Comparison of ENCODE assay signal across 15 mouse cellular contexts in the genomic region with DNA sequence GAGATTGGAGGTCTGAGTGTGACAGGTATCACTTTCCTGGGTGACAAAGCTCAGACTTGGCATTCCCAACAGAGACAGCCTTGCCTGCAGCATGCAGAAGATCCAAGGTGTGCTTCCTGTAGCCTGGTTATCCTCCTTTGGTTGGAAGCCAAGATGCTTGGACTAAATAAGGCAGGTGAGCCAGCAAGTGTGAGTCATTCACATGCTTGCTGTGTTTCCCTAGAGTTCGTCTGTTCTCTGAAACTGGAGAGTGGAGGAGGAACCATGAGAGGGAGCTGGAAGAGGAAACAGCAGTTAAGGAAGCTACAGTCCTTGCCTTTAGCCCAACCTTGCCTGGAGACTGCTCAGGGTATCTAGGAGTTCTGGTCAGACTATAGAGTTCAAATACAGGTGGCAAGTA.
DNase-seq lines count a peak whose midpoint lies in the region; ATAC-seq and TF ChIP-seq lines count a peak whose summit lies in the region.
"Had no signal": no experiment of that assay in that cellular context is flagged by ENCODE, and none has a peak within 500 bp of the region (broad histone marks: within the 10 kb centered on the region; RNA-seq: fewer than 3 reads in every experiment).

No protein-coding gene starts in this region.

- H3K27ac ChIP-seq in kidney, adult 2 months (ENCODE audit: insufficient read depth, low read depth, low read length), result no peak overlapping the region
- H3K27ac ChIP-seq in midbrain, embryonic 15.5 days, result no peak overlapping the region
- H3K27ac ChIP-seq in kidney, embryonic 14.5 days (ENCODE audit: low read depth, low read length), result no peak overlapping the region
- H3K27ac ChIP-seq: gastrocnemius, adult 2 months had no signal

- WGBS in kidney, adult 2 months, result 15% methylated on average over 1 of the region's 1 CpGs
- 38% methylated on average over 1 of the region's 1 CpGs for WGBS in midbrain, embryonic 15.5 days
- WGBS in kidney, embryonic 14.5 days, result 9% methylated on average over 1 of the region's 1 CpGs

- H3K4me1 ChIP-seq in kidney, adult 2 months (ENCODE audit: control insufficient read depth, insufficient read depth, low read length), result no peaks in the 10 kb centered on the region
- H3K4me1 ChIP-seq in midbrain, embryonic 15.5 days, result peaks cover 19% of the 10 kb centered on the region
- H3K4me1 ChIP-seq in kidney, embryonic 14.5 days (ENCODE audit: control insufficient read depth, insufficient read depth, low read length), result no peaks in the 10 kb centered on the region

- ATAC-seq in midbrain, embryonic 15.5 days (replicated peaks), result no peak
- ATAC-seq in kidney, embryonic 14.5 days (ENCODE audit: low FRiP score, low TSS enrichment), result no peak
- ATAC-seq: inflammation-experienced regulatory T-cells, adult 6 months had no signal

- H3K36me3 ChIP-seq in kidney, adult 2 months (ENCODE audit: control insufficient read depth, insufficient read depth, low read length), result no peaks in the 10 kb centered on the region
- H3K36me3 ChIP-seq in midbrain, embryonic 15.5 days (replicated peaks), result no peaks in the 10 kb centered on the region
- no peaks in the 10 kb centered on the region for H3K36me3 ChIP-seq in kidney, embryonic 14.5 days (ENCODE audit: control insufficient read depth, insufficient read depth, low read length)
- H3K36me3 ChIP-seq: G1E had no signal

- no peak for TF ChIP-seq CTCF in kidney, adult 2 months (conservative IDR thresholded peaks at IDR 0.05; ENCODE audit: insufficient read depth, insufficient read length, low read depth, low read length)

- no peak overlapping the region for H3K4me3 ChIP-seq in kidney, adult 2 months (ENCODE audit: insufficient read depth, low read depth, low read length)
- H3K4me3 ChIP-seq in midbrain, embryonic 15.5 days, result no peak overlapping the region
- H3K4me3 ChIP-seq in kidney, embryonic 14.5 days (ENCODE audit: low read length), result no peak overlapping the region
- H3K4me3 ChIP-seq: erythroblast, embryonic 14.5 days; gastrocnemius, adult 2 months had no signal

- peak; percentile 6 for DNase-seq in kidney, adult 2 months
- no peak for DNase-seq in kidney, adult 18-20 months
- DNase-seq in right cerebral cortex, adult 2 months (ENCODE audit: low spot score in 2 of 2), result peak; percentile 63 to 67
- DNase-seq in right cerebral cortex, postnatal 14 days, result no peak
- DNase-seq in cerebellum, postnatal 14 days, result peak; percentile 53 to 79
- DNase-seq in right cerebral cortex, postnatal 36 days (ENCODE audit: low spot score in 2 of 2), result peak; percentile 43 to 47
- DNase-seq: gastrocnemius, adult 2 months; heart, postnatal 36 days; lung, embryonic 14.5 days had no signal

- H3K9me3 ChIP-seq in midbrain, embryonic 15.5 days, result no peaks in the 10 kb centered on the region
- H3K9me3 ChIP-seq in kidney, embryonic 14.5 days (ENCODE audit: control insufficient read depth, low read length), result no peaks in the 10 kb centered on the region
- H3K9me3 ChIP-seq: G1E had no signal

- H3K9ac ChIP-seq in midbrain, embryonic 15.5 days, result no peak overlapping the region
- no peak overlapping the region for H3K9ac ChIP-seq in kidney, embryonic 14.5 days (ENCODE audit: low read depth, low read length)
- H3K9ac ChIP-seq: lung, embryonic 14.5 days had no signal

- no peak overlapping the region for H3K4me2 ChIP-seq in midbrain, embryonic 15.5 days
- H3K4me2 ChIP-seq in kidney, embryonic 14.5 days (replicated peaks; ENCODE audit: low read depth, low read length), result no peak overlapping the region
- H3K4me2 ChIP-seq: lung, embryonic 14.5 days; midbrain, embryonic 11.5 days had no signal

- no peaks in the 10 kb centered on the region for H3K27me3 ChIP-seq in kidney, adult 2 months (replicated peaks; ENCODE audit: control insufficient read depth, insufficient read depth, low read length)
- no peaks in the 10 kb centered on the region for H3K27me3 ChIP-seq in midbrain, embryonic 15.5 days (replicated peaks)
- H3K27me3 ChIP-seq in kidney, embryonic 14.5 days (ENCODE audit: control insufficient read depth, insufficient read depth, low read length), result no peaks in the 10 kb centered on the region

- no peak for TF ChIP-seq POLR2A in kidney, adult 2 months (IDR thresholded peaks at IDR 0.05; ENCODE audit: low read depth, low read length)

Comparison
In these comparisons a context has a peak if more than half of its experiments do, and no peak if none do; other contexts are left out.
1. DNase-seq: peak in kidney, adult 2 months (single experiment), right cerebral cortex, adult 2 months (2 of 2), cerebellum, postnatal 14 days (2 of 2) and right cerebral cortex, postnatal 36 days (2 of 2); none in kidney, adult 18-20 months (single experiment) and right cerebral cortex, postnatal 14 days (single experiment).